Mouse (Mus musculus): Measurements from ENCODE around the gene Gsdma2. TPM values are rescaled to one million over a fixed set of nuclear protein-coding genes. Genes with fewer than 3 reads are reported as not detected.

Gene Gsdma2
- total RNA-seq, 2 experiments from 2014 or later: not detected

- no peak for DNase-seq
These were observed 54.7 kb downstream of the Gsdma2 start, which contains the start of gene Csf3 for GRCm38 (mm10) chr11:98701213-98701670. Gene Csf3 (plus strand): TSS chr11:98701263.

GRCm38 (mm10) chr11:98702323-98702722 is 55.8 kb downstream of the Gsdma2 start:
- DNase-seq: no peak

- DNase-seq: no peak
These were observed 58.5 kb downstream of the Gsdma2 start for GRCm38 (mm10) chr11:98705021-98705420.

Other genes with a start within 250 kb of the Gsdma2 start
- 1 to 10 TPM; 3.2 to 3.5 TPM for gene Pgap3, start 246.3 kb upstream of the Gsdma2 start, total RNA-seq (2021)
- 1 to 10 TPM; 7.2 to 8.7 TPM for gene Erbb2, start 234.3 kb upstream of the Gsdma2 start, total RNA-seq (2021)
- 10 to 100 TPM; 28.0 to 31.6 TPM for gene Mien1, start 207.8 kb upstream of the Gsdma2 start, total RNA-seq (2021)
- under 1 TPM; 0.09 to 0.18 TPM for gene Grb7, start 200.4 kb upstream of the Gsdma2 start, total RNA-seq (2021)
- under 1 TPM; 0.09 to 0.93 TPM for gene Ikzf3, start 100.7 kb upstream of the Gsdma2 start, total RNA-seq (2021)
- not detected for gene Zpbp2, start 95.7 kb upstream of the Gsdma2 start, total RNA-seq (2021)
- 10 to 100 TPM; 20.4 to 23.1 TPM for gene Ormdl3, start 59.4 kb upstream of the Gsdma2 start, total RNA-seq (2021)
- not detected for gene Lrrc3c, start 48.5 kb upstream of the Gsdma2 start, total RNA-seq (2021)
- 10 to 100 TPM in 1 of 2 experiments, 1 to 10 TPM in 1; 8.2 to 10.3 TPM for gene Gm12355, start 21.1 kb upstream of the Gsdma2 start, total RNA-seq (2021)
- under 1 TPM; 0.45 to 0.47 TPM for gene Gsdma3, start 20.4 kb upstream of the Gsdma2 start, total RNA-seq (2021)
- gene Gsdma, start 17.6 kb downstream of the Gsdma2 start, total RNA-seq (2021): not detected
- 100 to 1,000 TPM; 112 to 113 TPM for gene Psmd3, start 35.8 kb downstream of the Gsdma2 start, total RNA-seq (2021)
- gene Csf3, start 54.5 kb downstream of the Gsdma2 start, total RNA-seq (2021): not detected
- gene Med24, start 82.7 kb downstream of the Gsdma2 start, total RNA-seq (2021): 10 to 100 TPM; 47.8 to 52.5 TPM
- 100 to 1,000 TPM; 149 to 169 TPM for gene Thra, start 93.9 kb downstream of the Gsdma2 start, total RNA-seq (2021)
- gene Nr1d1, start 128.6 kb downstream of the Gsdma2 start, total RNA-seq (2021): 10 to 100 TPM; 42.4 to 58.7 TPM
- 10 to 100 TPM; 62.6 to 74.1 TPM for gene Msl1, start 148.8 kb downstream of the Gsdma2 start, total RNA-seq (2021)
- gene Casc3, start 158.1 kb downstream of the Gsdma2 start, total RNA-seq (2021): 10 to 100 TPM; 19.1 to 26.2 TPM
- 1 to 10 TPM; 1.9 to 2.6 TPM for gene Rapgefl1, start 190.0 kb downstream of the Gsdma2 start, total RNA-seq (2021)
- gene Wipf2, start 216.9 kb downstream of the Gsdma2 start, total RNA-seq (2021): 1 to 10 TPM; 6.3 to 9.0 TPM

Measured in gastrocnemius, postnatal 10 days (tissue).